Mouse (Mus musculus) kidney, postnatal 14 days (tissue): Measurements from ENCODE around the gene Notch2.
A peak's percentile ranks its signal among the peaks of the same experiment; 100 is the strongest.

ENCODE experiments used
- DNase-seq: peaks from one replicate; pipeline ENCODE4 v3.0.0; 2022; ENCODE audit warnings: mixed read lengths

Gene Notch2

DNA sequence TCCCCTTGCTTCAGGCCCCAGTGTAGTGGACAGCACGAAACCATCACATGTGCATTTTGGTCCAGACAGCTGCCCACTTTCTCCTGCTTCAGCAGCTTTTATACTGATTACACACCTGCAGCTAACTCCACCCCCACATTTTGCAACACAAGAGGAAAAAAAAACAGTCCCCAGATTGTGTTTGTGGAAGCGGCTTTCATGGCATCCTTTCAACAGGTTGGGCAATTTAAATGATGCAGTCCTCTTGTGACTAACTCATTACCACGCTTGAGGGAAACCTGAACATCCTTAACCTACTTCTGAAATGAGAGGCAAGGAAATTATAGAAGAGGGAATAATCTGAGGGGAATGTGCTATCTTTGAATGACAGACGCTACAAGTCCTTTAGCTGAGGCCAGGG is 15.0 kb upstream of the Notch2 start:
- no peak for DNase-seq

- DNase-seq, result no peak
Observed at GRCm38 (mm10) chr3:98003558-98003957, 9.8 kb upstream of the Notch2 start.

- no peak for DNase-seq
Observed at GRCm38 (mm10) chr3:98004231-98004630, 9.1 kb upstream of the Notch2 start.

GRCm38 (mm10) chr3:98005306-98005705 is 8.0 kb upstream of the Notch2 start:
- no peak for DNase-seq

- DNase-seq, result no peak
Observed at GRCm38 (mm10) chr3:98006046-98006691, 7.2 kb upstream of the Notch2 start.

- DNase-seq, result no peak
Observed at GRCm38 (mm10) chr3:98006973-98007372, 6.4 kb upstream of the Notch2 start.

DNA sequence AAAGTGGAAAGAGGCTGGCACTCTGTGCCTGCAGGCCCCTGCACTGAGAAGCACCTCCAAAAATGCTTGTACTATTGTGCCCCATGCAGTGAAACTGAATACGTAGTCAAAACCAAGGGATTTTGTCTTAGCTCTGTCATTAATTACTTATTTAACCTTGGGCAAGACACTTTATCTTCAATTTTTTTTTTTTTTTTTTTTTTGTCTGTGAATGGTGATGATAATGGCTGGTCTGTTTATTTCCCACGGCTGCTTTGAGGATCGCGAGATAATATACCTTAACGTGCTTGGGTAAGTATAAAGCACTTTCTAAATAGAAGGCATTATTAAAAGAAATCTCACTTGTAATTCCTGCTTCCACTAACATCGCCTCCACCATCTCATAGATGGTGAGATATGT is 5.2 kb upstream of the Notch2 start:
- DNase-seq, result no peak

- DNase-seq, result no peak
Observed at GRCm38 (mm10) chr3:98009190-98009840, 4.0 kb upstream of the Notch2 start.

DNA sequence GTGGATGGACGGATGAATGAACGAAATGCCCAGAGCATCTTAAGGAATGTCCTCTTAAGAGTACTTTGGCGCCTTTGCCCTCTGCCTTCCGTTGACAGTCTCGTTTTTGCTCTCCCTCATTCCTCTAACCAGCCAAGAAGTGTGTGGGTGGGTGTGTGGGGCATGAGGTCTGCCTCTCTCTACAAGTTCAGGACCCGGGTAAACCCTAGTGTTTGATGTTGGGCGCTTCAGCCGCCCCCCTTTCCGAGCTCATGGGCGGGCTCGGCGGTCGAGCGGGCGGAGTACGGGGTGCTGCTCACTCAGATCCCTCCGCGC is 284 bp upstream of the Notch2 start:
- no peak for DNase-seq

DNA sequence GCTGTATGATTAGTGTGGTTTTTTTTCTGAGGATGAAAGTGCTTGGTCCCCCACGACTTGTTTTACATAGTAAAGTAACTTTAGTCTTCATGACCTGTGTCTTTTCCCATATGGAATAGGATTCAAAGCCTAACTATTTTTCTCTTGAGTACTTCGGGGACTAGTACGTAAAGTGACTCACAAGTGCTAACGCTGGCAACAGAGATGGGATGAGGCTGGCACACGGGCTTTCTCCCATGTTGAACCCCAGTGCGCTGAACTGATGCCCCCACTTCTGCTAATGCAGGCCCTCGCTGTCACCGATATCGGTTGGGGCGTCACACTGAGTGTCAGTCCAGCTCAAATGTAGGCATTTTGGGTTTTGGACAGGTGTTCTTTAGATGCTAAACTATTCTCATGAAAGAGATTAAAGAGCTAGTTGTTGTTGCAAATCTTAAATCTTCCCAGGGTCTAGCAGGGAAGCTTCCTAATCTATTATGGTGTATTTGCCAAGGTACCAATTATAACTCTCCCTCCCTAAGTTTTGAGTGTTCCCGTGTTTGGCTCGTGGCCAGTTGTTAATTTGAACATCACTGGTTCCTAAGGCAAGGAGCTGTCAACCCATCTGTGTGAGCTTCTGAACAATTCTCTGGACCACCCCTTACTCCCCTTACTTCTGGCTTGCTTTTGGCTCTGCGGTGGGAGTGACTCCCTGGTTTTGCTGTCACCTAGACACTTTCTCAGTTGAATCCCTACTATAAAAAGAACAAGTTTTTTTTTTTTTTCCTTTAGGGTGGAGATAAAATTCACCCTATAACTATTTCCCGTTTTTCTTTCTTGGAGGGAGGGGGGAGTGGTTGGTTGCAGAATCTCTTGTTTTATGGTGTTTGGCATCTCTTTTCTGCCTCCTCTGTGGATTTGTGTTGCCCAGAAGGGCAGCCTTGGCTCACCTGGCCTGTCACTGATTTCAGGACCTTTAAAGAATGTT is 2.2 kb downstream of the Notch2 start:
- DNase-seq, result no peak

DNA sequence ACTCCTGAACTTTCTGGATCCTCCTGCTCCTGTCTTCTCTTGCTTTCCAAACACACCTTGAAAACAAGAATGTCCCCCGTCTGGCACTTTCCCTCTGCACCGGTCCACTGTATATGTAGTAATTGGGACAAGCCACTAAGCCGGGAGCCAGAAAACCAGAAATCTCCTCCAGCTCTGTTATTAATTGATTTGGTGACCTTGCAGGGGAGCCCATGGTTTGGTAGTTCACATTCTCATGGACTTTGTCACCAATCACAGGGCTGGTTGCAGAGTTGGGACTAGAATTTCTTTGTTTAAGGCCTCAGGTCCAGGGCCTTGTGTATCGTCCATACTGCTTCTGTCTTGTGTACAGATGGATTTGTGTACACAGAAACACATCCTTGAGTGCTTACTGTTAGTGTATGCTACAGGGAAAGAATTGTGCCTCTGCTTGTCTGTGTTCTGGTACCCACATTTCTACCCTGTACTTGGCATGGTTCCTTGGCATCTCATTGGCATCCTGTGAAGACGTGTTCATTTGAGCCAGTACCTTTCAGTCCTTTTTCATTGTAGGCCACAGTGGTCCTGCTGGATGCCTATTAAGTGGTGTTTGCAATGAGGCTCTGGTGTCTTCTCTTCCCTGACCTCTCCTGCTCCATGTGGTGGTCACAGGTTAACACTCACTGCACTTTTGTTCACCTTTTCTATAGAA is 3.7 kb downstream of the Notch2 start:
- DNase-seq, result peak; percentile 55

GRCm38 (mm10) chr3:98018187-98018586 is 4.9 kb downstream of the Notch2 start:
- no peak for DNase-seq

DNA sequence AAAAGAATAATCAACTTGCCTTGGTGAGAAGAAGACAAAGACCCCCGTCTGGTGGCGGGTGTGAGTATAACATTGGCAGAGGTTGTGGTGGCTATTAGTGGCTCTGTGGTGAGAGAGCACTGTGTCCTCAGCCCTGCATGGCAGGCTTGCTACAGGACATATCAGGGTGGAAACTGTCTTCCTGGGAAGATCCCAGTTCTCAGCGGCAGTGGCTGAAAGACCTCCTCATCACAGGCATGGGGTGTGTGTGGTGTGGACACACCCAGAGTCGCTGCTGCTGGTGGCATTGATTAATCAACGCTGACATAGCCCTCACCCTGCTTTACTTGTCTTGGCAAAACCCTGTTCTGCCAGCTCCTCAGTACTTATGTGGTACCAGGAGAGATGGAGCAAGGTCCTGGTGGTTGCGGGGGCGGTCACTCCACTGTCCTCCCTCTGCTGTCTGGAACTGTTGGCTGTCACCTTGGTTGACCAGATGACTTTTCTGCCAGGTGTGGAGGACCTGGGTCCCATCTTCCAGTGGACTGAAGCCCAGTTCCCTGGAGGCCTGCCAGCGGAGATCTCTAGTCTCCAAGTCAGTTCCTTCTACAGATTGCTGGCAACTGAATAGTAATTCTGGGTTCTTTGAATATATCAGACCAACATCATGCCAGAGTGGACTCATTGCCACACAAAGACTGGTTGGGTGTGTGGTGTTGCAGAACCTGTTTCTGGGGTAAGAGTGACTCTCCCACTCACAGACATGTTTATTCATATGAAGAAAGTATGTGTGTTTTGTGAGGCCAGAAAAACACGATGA is 7.3 kb downstream of the Notch2 start:
- no peak for DNase-seq

DNA sequence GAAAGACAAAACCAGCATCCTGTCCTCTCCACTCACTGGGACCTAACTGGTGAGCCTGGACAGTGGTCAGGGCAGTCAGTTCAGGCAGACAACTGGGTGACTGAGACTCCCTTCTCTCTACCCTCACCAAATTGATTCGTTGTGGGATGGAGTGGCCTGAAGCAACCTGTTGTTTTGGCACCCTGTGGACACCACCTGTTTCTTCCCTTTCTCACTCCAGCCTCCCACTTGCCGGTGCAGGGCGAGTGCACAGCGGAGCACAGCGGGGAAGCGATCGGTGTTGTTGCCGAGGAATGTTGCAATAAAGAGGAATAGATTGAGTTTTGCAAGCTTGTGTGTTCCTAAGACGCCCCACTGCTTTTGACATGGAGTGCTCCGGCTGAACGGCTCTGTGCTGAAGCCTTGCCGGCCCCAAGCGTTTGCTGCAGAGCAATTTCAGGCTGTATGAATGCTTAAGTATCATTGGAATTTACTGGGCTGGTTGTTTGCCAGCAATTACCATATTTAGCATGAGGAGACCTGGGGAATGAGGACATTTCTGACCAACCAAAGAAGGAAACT is 11.0 kb downstream of the Notch2 start:
- peak; percentile 89 for DNase-seq

DNA sequence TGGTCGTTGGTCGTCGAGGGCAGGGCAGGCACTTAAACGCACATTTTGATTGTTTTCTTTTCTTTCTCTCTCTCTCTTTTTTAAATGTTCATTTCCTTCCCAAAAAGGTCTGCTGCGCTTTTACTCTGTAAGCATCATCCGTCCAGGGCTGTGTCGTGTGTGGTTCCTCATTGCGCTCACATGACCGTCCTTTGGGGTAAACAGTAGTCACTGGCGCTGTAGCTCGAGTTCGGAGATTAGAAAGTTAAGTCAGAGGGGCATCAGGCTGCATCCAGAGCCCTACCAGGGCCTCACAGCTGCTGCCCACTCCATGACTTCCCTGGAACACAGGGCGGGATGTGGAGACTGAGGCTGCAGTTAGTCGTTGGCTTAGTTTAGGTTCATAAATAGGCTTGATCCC is 12.2 kb downstream of the Notch2 start:
- DNase-seq, result no peak

- peak; percentile 49 for DNase-seq
Observed at GRCm38 (mm10) chr3:98025921-98026880, 12.9 kb downstream of the Notch2 start.

DNA sequence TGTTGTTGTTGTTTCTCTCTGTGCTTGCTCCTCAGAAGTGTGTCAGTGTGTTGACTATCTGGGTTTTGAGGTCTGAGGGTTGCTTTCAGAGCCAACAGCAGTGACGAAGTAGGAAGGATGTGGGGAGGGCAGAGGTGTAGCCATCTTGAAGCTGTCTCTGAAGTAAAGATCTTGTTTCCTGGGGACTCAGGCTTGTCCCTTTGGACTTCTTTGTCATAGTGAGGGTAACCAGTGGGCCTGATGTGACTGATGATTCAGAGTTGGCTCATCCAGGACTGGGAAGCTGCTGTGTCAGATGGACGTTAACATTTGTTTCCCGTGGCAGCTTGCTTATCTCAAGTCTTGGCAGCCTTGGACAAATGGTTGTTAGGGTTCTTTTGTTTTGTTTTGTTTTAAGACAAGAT is 14.0 kb downstream of the Notch2 start:
- peak; percentile 59 for DNase-seq

DNA sequence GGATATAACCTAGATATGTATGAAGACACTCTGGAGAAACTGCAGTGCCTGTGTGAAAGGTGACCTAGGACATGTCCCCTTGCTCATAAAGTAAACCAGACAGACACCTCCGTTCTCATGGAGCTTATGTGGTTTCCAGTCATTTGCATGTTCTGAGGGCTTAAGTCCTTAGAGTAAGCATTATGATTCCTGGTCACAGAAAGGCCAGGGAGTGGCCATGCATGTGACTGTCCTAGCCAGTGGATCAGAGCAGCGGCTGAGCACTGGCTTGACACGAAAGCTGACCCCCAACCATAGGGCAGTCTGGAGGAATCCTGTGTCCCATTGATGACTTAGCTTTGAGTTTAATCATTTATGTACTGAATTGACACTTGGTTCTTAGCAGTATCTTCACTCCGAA is 14.7 kb downstream of the Notch2 start:
- DNase-seq, result no peak

GRCm38 (mm10) chr3:98028936-98029335 is 15.6 kb downstream of the Notch2 start:
- DNase-seq, result no peak

DNA sequence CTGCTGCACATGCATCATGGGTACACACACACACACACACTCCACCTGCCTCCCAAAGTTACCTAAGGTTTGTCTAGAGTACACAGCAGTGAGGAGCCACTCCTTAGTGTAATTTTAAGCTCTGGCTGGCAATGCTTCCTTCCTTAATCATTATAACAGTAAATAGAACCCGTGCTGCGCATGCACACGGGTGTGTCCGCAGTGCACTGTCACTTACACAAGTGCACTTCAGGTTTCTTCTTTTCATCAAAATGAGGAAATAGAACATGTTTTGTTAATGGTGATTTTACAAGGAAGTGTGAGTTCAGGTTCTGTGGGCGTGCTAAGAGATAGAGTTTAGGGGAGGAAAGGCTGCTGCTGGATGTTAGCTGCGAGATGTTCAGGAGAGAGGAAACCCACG is 17.8 kb downstream of the Notch2 start:
- DNase-seq, result no peak

GRCm38 (mm10) chr3:98032191-98032590 is 18.9 kb downstream of the Notch2 start:
- DNase-seq, result no peak
